Mouse (Mus musculus) cortical plate, adult 2 months (tissue): ENCODE data around the gene Uqcrc1. TPM values are rescaled to one million over a fixed set of nuclear protein-coding genes. Genes with fewer than 3 reads are reported as not detected.

Experiments
- H3K27ac ChIP-seq: fragments of 200-500 bp; 2 replicates; pipeline ENCODE4 v1.5.1; 2012; ENCODE audit warnings: low read length, control low read depth, inconsistent platforms; ENCODE audit not compliant: insufficient read depth
- H3K4me1 ChIP-seq: fragments of 200-500 bp; 2 replicates; pipeline ENCODE4 v1.6.1; 2011; ENCODE audit warnings: low read length; ENCODE audit not compliant: control insufficient read depth, insufficient read depth
- H3K4me3 ChIP-seq: fragments of 200-500 bp; 2 replicates; pipeline ENCODE4 v1.5.1; 2011; ENCODE audit warnings: mild to moderate bottlenecking, low read length, control low read depth; ENCODE audit not compliant: insufficient read depth
- CTCF ChIP-seq: fragments of 200-500 bp; IDR thresholded peaks from 2 replicates; pipeline ENCODE4 v1.5.1; 2011; ENCODE audit warnings: mild to moderate bottlenecking, control low read depth, low read length; ENCODE audit not compliant: insufficient read depth; ENCODE audit errors: extremely low read depth
- POLR2A ChIP-seq: fragments of 200-500 bp; IDR thresholded peaks from 2 replicates; pipeline ENCODE4 v1.6.1; 2011; ENCODE audit warnings: mild to moderate bottlenecking, low read length, control low read depth; ENCODE audit not compliant: insufficient read depth; ENCODE audit errors: extremely low read depth
- polyA plus RNA-seq: library from polyadenylated mRNA; depleted of rRNA; stranded (reverse); fragments of >200 nt; gene quantifications from 2 replicates; pipeline ENCODE4 v1.2.3, GENCODE M21; 2012; rRNA removed

Gene Uqcrc1
- polyA plus RNA-seq = 488 and 492 TPM in 2 replicates

GRCm38 (mm10) chr9:108936418-108937364 is at the start of gene Uqcrc1:
Uqcrc1 (plus strand) TSS chr9:108936633.
- H3K4me1 ChIP-seq = no peaks in the 10 kb centered on the region; the same call in 1 of the 2 replicates
- peak within 1 kb of the TSS; percentile 94 for H3K4me3 ChIP-seq
- TF ChIP-seq POLR2A (peak; percentile 94), CTCF (peak; percentile 92)

GRCm38 (mm10) chr9:108912308-108912707 is 24.1 kb upstream of the Uqcrc1 start:
- Histone ChIP-seq H3K4me1 (no peaks in the 10 kb centered on the region), H3K4me3 (no peak overlapping the region), H3K27ac (no peak overlapping the region)
- TF ChIP-seq CTCF (no peak), POLR2A (no peak)

More at GRCm38 (mm10) chr9:108936418-108937364, at the start of gene Uqcrc1:
- H3K27ac ChIP-seq = peak within 1 kb of the TSS; percentile 74

GRCm38 (mm10) chr9:108913161-108913560 is 23.3 kb upstream of the Uqcrc1 start:
- TF ChIP-seq POLR2A = no peak
- no peak for TF ChIP-seq CTCF
- no peak overlapping the region for H3K4me3 ChIP-seq
- H3K27ac ChIP-seq = no peak overlapping the region
- no peaks in the 10 kb centered on the region for H3K4me1 ChIP-seq

- Histone ChIP-seq H3K4me3 (no peak overlapping the region), H3K4me1 (no peaks in the 10 kb centered on the region), H3K27ac (no peak overlapping the region)
- no peak for TF ChIP-seq POLR2A
- TF ChIP-seq CTCF = no peak
Observed at GRCm38 (mm10) chr9:108913621-108914020, 22.8 kb upstream of the Uqcrc1 start.

- no peak for TF ChIP-seq POLR2A
- TF ChIP-seq CTCF = no peak
- Histone ChIP-seq H3K4me1 (no peaks in the 10 kb centered on the region), H3K4me3 (no peak within 1 kb of the TSS), H3K27ac (no peak within 1 kb of the TSS)
Observed at GRCm38 (mm10) chr9:108914491-108914890, 21.9 kb upstream of the Uqcrc1 start, which contains the start of gene Tmem89. Tmem89 (plus strand) TSS chr9:108914619.

GRCm38 (mm10) chr9:108925897-108926296 is 10.5 kb upstream of the Uqcrc1 start:
- no peak overlapping the region for H3K27ac ChIP-seq
- no peak for TF ChIP-seq POLR2A
- TF ChIP-seq CTCF = no peak
- H3K4me3 ChIP-seq = no peak overlapping the region
- H3K4me1 ChIP-seq = no peaks in the 10 kb centered on the region

- no peak overlapping the region for H3K4me3 ChIP-seq
- H3K4me1 ChIP-seq = no peaks in the 10 kb centered on the region
- TF ChIP-seq POLR2A (no peak), CTCF (no peak)
- no peak overlapping the region for H3K27ac ChIP-seq
Observed at GRCm38 (mm10) chr9:108928424-108928823, 8.0 kb upstream of the Uqcrc1 start.

GRCm38 (mm10) chr9:108935991-108936390 is 442 bp upstream of the Uqcrc1 start:
- Histone ChIP-seq H3K4me1 (no peaks in the 10 kb centered on the region; the same call in 1 of the 2 replicates), H3K4me3 (peak overlapping the region; percentile 94; the same call in 1 of the 2 replicates), H3K27ac (no peak overlapping the region)
- TF ChIP-seq POLR2A (no peak), CTCF (no peak)

- Histone ChIP-seq H3K4me1 (peaks cover 4% of the 10 kb centered on the region; the same call in 1 of the 2 replicates), H3K4me3 (no peak overlapping the region), H3K27ac (no peak overlapping the region)
- no peak for TF ChIP-seq CTCF
- TF ChIP-seq POLR2A = no peak
Observed at GRCm38 (mm10) chr9:108945111-108945510, 8.7 kb downstream of the Uqcrc1 start.
